Mouse (Mus musculus) limb, embryonic 14.5 days (tissue): ENCODE data around the gene Olfr149. TPM values are rescaled to one million over a fixed set of nuclear protein-coding genes. Genes with fewer than 3 reads are reported as not detected.

Experiments
- ATAC-seq: fragments of 200-750 bp; cut with Nextera tagmentation; 2 replicates; pipeline ENCODE4 v1.8.0; 2017; ENCODE audit warnings: low read depth, moderate number of reproducible peaks, moderate TSS enrichment; ENCODE audit not compliant: low FRiP score
- DNase-seq: peaks from one replicate; pipeline ENCODE4 v3.0.0-alpha.2; 2015; ENCODE audit warnings: low spot score
- H3K27ac ChIP-seq: fragments of 300-500 bp; sonication (generic); replicated peaks from 2 replicates; pipeline ENCODE4 v1.5.1; 2014; ENCODE audit warnings: low read depth, mild to moderate bottlenecking, low read length, moderate library complexity, mixed read lengths
- H3K27me3 ChIP-seq: fragments of 300-500 bp; sonication (generic); 2 replicates; pipeline ENCODE4 v1.6.1; 2014; ENCODE audit warnings: low read length, mixed read lengths; ENCODE audit not compliant: control insufficient read depth, insufficient read depth
- H3K36me3 ChIP-seq: fragments of 300-500 bp; sonication (generic); 2 replicates; pipeline ENCODE4 v1.6.1; 2014; ENCODE audit warnings: mild to moderate bottlenecking, low read length, moderate library complexity, mixed read lengths; ENCODE audit not compliant: control insufficient read depth, insufficient read depth
- H3K4me1 ChIP-seq: fragments of 300-500 bp; sonication (generic); 2 replicates; pipeline ENCODE4 v1.6.1; 2014; ENCODE audit warnings: antibody characterized with exemption, low read length, mixed read lengths; ENCODE audit not compliant: control insufficient read depth, insufficient read depth
- H3K4me2 ChIP-seq: fragments of 300-500 bp; sonication (generic); replicated peaks from 2 replicates; pipeline ENCODE4 v1.6.1; 2014; ENCODE audit warnings: low read depth, mild to moderate bottlenecking, low read length, moderate library complexity; ENCODE audit not compliant: severe bottlenecking
- H3K4me3 ChIP-seq: fragments of 300-500 bp; sonication (generic); replicated peaks from 2 replicates; pipeline ENCODE4 v1.5.1; 2014; ENCODE audit warnings: low read length
- H3K9ac ChIP-seq: fragments of 300-500 bp; sonication (generic); 2 replicates; pipeline ENCODE4 v1.6.1; 2014; ENCODE audit warnings: mild to moderate bottlenecking, low read depth, low read length, moderate library complexity; ENCODE audit not compliant: severe bottlenecking
- H3K9me3 ChIP-seq: fragments of 300-500 bp; sonication (generic); 2 replicates; pipeline ENCODE4 v1.6.1; 2016; ENCODE audit warnings: low read length; ENCODE audit not compliant: control insufficient read depth
- POLR2A ChIP-seq: fragments of 200-500 bp; IDR thresholded peaks from 2 replicates; pipeline ENCODE4 v1.8.0; 2012; ENCODE audit warnings: inconsistent platforms, mild to moderate bottlenecking, moderate library complexity, borderline replicate concordance; ENCODE audit not compliant: insufficient read depth, insufficient read length; ENCODE audit errors: extremely low read depth
- WGBS: fragments of 180-500 bp; shearing (Covaris S2); extraction: QIAGEN DNeasy Blood & Tissue Kit; methylation state at CpG from one replicate; pipeline ENCODE4 v1.1.7; 2014; 5-methylcytosine and 5-hydroxymethylcytosine counted together
- polyA plus RNA-seq, 2 experiments: library from polyadenylated mRNA; depleted of rRNA in 1 of 2; stranded (reverse) in 1 of 2; unstranded in 1 of 2; fragments of >200 nt; fragmentation: Nextera tagmentation in 1 of 2; extraction: Ambion mirVana in 1 of 2; gene quantifications; 2 replicates each; pipeline versions ENCODE4 v1.2.1 to v1.2.3; 2012 to 2014

The Olfr149 gene
- polyA plus RNA-seq (2012; rRNA removed), result not detected in 2 replicates
- polyA plus RNA-seq (2014; fragmentation: Nextera tagmentation; extraction: Ambion mirVana), result not detected in 2 replicates

DNA sequence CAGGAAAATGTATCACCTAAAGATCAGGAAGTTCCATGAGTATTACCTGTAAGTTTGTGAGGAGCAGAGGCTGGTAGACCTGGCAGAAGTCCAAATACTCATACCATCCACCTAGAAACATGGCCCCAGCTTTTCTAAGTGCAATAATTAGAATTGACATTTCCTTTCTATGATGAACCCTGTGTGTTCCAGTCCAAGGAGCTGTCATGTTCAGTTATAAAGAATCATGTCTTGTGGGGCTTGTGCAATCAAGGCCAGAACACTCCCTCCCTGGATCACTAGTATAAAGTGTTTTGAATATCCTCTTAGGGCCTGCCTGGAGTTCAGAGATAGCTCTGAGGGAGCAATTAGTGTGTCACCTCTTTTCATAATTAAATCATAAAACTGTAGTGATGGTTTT, at the start of gene Olfr149:
Gene Olfr149, minus strand, starts transcription at position 101 of the 400 bp plus-strand sequence.
- Histone ChIP-seq H3K4me1 (no peaks in the 10 kb centered on the region), H3K4me3 (no peak within 1 kb of the TSS), H3K9me3 (no peaks in the 10 kb centered on the region), H3K27me3 (no peaks in the 10 kb centered on the region), H3K36me3 (no peaks in the 10 kb centered on the region), H3K27ac (no peak within 1 kb of the TSS), H3K4me2 (no peak within 1 kb of the TSS), H3K9ac (no peak within 1 kb of the TSS)
- DNase-seq (no peak), ATAC-seq (no peak)
- no peak for TF ChIP-seq POLR2A

GRCm38 (mm10) chr9:39746428-39746827, 39.5 kb upstream of the Olfr149 start:
- no peak for TF ChIP-seq POLR2A
- no peak overlapping the region for H3K4me2 ChIP-seq
- 73% methylated on average over 1 of the region's 1 CpGs for WGBS
- H3K9me3 ChIP-seq, result no peaks in the 10 kb centered on the region
- no peak overlapping the region for H3K4me3 ChIP-seq
- no peak for DNase-seq
- no peak for ATAC-seq
- no peaks in the 10 kb centered on the region for H3K36me3 ChIP-seq
- H3K4me1 ChIP-seq, result no peaks in the 10 kb centered on the region
- H3K27ac ChIP-seq, result no peak overlapping the region
- H3K9ac ChIP-seq, result no peak overlapping the region
- H3K27me3 ChIP-seq, result no peaks in the 10 kb centered on the region

GRCm38 (mm10) chr9:39745949-39746348, 39.0 kb upstream of the Olfr149 start, which contains the start of gene Olfr967:
Gene Olfr967, plus strand, starts transcription at chr9:39746249.
- no peaks in the 10 kb centered on the region for H3K4me1 ChIP-seq
- H3K27ac ChIP-seq, result no peak within 1 kb of the TSS
- no peaks in the 10 kb centered on the region for H3K9me3 ChIP-seq
- H3K9ac ChIP-seq, result no peak within 1 kb of the TSS
- H3K4me2 ChIP-seq, result no peak within 1 kb of the TSS
- H3K4me3 ChIP-seq, result no peak within 1 kb of the TSS
- no peak for DNase-seq
- no peaks in the 10 kb centered on the region for H3K36me3 ChIP-seq
- no peak for TF ChIP-seq POLR2A
- no peaks in the 10 kb centered on the region for H3K27me3 ChIP-seq
- ATAC-seq, result no peak

DNA sequence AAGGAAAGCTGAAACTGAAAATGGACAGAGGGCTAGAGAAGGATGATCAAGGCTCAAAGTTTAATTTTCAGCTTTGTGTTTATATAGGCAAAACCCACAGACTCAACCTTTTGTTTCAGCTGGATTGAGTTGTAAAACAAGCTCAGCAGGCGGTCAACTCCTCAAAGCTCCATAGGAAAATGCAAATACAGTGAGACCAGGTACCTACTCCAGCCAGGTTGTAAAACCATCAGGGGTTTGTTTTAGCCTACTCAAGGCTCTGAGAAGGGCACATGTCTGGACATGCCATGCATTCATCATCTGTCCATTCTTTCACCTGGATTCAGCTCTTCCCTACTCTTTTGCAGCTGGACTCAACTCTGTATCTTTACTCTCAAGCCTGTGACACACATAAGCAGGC, 33.8 kb upstream of the Olfr149 start:
- no peak overlapping the region for H3K27ac ChIP-seq
- 85% methylated on average over 1 of the region's 1 CpGs for WGBS
- no peak overlapping the region for H3K4me2 ChIP-seq
- H3K27me3 ChIP-seq, result no peaks in the 10 kb centered on the region
- no peak overlapping the region for H3K9ac ChIP-seq
- no peaks in the 10 kb centered on the region for H3K36me3 ChIP-seq
- H3K9me3 ChIP-seq, result no peaks in the 10 kb centered on the region
- ATAC-seq (no peak), DNase-seq (no peak)
- no peaks in the 10 kb centered on the region for H3K4me1 ChIP-seq
- TF ChIP-seq POLR2A, result no peak
- H3K4me3 ChIP-seq, result no peak overlapping the region

- no peaks in the 10 kb centered on the region for H3K36me3 ChIP-seq
- TF ChIP-seq POLR2A, result no peak
- DNase-seq, result no peak
- no peak for ATAC-seq
- no peaks in the 10 kb centered on the region for H3K27me3 ChIP-seq
- H3K9ac ChIP-seq, result no peak within 1 kb of the TSS
- H3K27ac ChIP-seq, result no peak within 1 kb of the TSS
- no peaks in the 10 kb centered on the region for H3K9me3 ChIP-seq
- H3K4me1 ChIP-seq, result no peaks in the 10 kb centered on the region
- no peak within 1 kb of the TSS for H3K4me2 ChIP-seq
- H3K4me3 ChIP-seq, result no peak within 1 kb of the TSS
These were observed 23.8 kb upstream of the Olfr149 start, which contains the start of gene Olfr150 for GRCm38 (mm10) chr9:39730678-39731077. Gene Olfr150, plus strand, starts transcription at chr9:39730978.

DNA sequence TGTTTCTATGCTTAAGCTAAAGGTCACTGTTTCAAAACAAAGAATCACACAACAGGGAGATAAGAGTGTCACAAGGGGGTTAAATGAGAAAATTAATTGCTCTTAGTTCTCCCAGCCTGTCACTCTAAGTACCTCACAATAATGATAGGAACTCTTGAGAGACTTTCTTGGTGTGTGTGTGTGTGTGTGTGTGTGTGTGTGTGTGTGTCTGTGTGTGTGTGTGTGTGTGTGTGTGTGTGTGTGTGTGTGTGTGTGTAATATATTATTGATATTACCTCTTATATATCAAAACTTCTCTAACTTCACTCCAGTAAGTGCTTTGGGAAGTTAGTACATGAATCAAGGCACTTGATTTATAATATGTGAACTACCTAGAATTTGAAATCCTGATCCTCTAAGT, 4.1 kb upstream of the Olfr149 start, which contains the start of gene Olfr965:
Gene Olfr965, plus strand, starts transcription at position 301 of the 400 bp plus-strand sequence.
- Histone ChIP-seq H3K4me1 (no peaks in the 10 kb centered on the region), H3K9ac (no peak within 1 kb of the TSS), H3K9me3 (no peaks in the 10 kb centered on the region), H3K27me3 (no peaks in the 10 kb centered on the region), H3K4me2 (no peak within 1 kb of the TSS), H3K4me3 (no peak within 1 kb of the TSS), H3K36me3 (no peaks in the 10 kb centered on the region), H3K27ac (no peak within 1 kb of the TSS)
- no peak for ATAC-seq
- no peak for DNase-seq
- no peak for TF ChIP-seq POLR2A
